Mouse (Mus musculus) frontal cortex, postnatal 14 days (tissue): ENCODE results near the gene Bloc1s2.

ENCODE experiments used
- DNase-seq, 2 experiments: peaks; one replicate each; pipeline ENCODE4 v3.0.0; 2022; ENCODE audit warnings: low spot score in 2 of 2

Bloc1s2 gene

DNA sequence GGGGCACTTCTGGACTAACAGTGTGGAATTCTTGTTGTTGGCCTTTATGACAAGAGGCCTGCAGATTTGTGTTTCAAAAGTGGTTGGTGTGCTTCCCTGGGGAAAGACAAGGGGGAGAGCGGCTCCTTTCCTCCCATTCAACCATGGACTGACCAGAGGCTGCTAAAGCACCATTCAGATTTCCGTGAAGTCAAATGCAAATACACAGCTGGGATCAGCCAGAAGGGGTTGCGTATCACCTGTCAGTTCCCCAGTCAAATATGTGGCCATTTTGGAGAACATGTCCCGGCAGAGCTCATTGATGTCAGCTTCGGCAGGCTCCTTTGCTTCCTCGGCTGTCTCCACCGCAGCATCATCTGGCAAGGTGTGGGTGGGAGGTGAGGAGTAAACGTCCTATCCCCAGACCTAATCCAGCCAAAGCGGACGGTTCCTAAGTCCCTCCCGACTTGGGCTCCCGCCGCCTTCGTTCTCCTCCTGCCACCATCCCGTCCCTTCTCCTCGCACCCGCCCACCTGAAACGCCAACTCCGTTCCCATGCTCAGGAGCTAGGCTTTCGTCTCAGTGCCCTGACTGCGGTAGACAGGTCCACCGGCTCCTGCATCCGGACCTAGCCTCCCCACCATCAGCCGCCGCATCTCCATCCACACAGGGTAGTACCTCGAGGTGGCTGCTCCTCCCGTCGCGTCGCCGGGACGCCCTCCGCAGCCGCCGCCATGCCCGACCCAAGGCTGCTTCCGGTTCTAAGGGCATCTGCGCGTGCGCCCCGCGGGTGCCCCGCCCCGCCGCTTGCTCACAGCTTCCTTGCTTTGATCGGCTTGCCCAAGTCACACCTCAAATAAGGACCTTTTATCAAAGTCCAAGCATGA, at the start of gene Bloc1s2:
Gene Bloc1s2, minus strand, starts transcription at position 745 of the 866 bp plus-strand sequence.
- peak; percentile 75 to 76 for DNase-seq

GRCm38 (mm10) chr19:44195138-44195537, 48.9 kb upstream of the Bloc1s2 start:
- DNase-seq: peak; percentile 20 to 69

DNA sequence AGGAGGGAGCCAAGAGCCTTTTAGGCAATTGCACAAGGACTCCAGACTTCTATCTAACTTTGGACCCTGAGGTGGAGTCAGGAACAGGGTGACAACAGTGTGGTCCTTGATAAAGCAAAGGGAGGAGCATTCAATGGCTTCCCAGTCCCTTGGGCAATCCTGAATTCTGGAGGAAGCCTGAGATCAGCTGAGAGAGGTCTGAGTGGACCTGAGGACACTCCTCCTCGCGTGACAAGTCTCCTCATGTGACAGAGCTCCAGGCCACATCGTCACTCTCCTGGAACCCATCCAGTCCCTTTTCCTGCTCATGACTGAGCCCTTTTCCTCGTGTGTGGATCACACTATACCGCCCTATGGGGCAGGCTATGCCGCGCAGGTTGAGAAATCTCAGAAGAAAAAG, 47.7 kb upstream of the Bloc1s2 start:
- DNase-seq: no peak

- no peak for DNase-seq
These were observed 46.1 kb upstream of the Bloc1s2 start, which contains the start of gene Pkd2l1 for GRCm38 (mm10) chr19:44192342-44192741. TSS of gene Pkd2l1 (minus strand) at chr19:44192442.

DNA sequence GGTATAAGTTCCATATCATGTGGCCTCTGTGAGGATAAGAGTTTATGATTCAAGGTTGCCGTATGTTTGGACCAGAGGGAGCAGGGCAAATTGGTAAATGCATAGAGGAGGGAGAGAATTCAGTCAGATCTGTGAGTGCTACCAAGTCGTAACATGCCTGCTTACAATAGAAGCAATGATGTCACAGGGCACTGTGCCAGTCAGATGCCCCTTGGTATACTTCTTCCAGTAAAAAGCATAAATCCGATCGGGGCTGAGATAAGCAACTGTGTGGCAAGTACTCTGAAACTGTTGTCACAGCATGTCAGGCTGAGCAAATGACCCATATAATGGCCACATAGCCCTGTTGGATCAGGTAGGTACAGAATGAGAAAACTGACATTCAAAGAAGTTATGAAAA, 42.8 kb upstream of the Bloc1s2 start:
- no peak for DNase-seq

DNA sequence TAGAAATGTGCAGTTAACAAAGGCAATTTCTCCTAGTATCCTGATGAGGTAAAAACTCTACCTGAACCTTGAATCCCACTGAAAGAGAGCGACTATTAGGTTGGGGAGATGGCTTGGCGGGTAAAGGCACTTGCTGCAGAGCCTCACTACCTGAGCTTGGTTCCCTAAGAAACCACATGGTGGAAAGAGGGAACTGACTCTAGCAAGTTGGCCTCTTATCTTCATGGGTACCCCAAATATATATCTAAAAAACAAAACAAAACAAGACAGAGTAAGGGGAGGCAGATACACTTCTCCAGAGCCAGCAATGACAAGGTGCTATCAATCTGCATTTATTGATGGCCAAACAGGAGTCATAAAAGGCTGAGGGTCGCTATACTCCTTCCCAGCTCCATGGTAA, 37.7 kb upstream of the Bloc1s2 start:
- no peak for DNase-seq

DNA sequence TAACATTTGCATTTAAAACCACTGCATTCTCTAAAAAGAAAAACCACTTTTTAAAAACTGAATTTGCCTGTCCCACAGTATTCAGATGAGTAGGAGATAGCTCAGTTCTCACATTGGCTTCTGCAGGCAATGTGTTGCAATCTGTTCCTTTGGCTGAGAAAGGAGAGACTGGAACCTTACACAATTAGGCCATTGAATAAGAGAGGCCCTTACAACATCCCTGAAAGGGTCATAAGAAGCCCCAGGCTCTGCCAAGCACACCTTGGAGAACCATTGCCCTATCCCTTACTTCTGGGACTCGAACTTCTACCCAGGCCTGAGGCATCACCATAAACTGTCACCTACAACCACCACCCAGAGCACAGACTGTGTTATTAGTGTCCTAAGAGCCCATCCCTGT, 34.3 kb upstream of the Bloc1s2 start:
- no peak for DNase-seq

- no peak for DNase-seq
These were observed 30.5 kb upstream of the Bloc1s2 start for GRCm38 (mm10) chr19:44176741-44177140.

- no peak for DNase-seq
These were observed 28.6 kb upstream of the Bloc1s2 start for GRCm38 (mm10) chr19:44174835-44175234.

GRCm38 (mm10) chr19:44161515-44161914, 15.3 kb upstream of the Bloc1s2 start:
- no peak for DNase-seq

DNA sequence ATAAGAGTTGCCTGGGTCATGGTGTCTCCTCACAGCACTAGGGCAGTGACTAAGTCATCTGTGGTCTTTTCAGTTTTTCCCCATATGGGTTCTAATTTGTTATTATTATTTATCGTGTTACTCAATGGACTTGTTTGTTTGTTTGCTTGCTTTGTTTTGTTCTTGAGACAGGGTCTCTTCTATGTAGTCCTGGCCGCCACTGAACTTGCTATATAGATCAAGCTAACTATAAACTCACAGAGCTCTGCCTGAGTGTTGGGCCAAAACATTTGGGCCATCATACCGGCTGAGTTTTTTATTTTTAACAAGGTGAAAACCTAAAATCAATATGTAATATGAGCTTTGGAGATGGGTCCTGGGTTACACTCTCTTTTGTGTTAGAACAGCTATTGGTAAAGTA, 13.1 kb upstream of the Bloc1s2 start:
- DNase-seq: no peak

GRCm38 (mm10) chr19:44157005-44157404, 10.8 kb upstream of the Bloc1s2 start:
- DNase-seq: no peak

GRCm38 (mm10) chr19:44153781-44154180, 7.5 kb upstream of the Bloc1s2 start:
- no peak for DNase-seq

DNA sequence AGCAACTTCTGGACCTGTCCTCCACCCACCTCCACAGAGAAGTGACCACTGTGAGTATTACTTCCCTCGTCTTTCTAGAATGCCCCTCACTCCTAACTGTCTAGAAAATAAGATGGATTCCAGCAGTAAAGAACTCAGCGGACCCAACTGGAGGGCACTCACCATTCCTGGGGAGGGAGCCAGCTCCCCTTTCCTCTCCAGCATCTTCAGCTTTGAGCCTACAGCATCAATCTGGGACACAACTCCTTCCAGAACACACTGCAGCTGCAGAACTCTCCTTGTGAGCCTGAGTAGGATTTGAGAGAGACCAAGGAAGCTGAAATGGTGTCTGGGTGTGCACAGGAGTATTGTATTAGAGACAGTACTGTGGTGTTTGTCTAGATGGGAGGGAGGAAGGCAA, 2.7 kb upstream of the Bloc1s2 start:
- DNase-seq: no peak

- no peak for DNase-seq
These were observed 2.1 kb upstream of the Bloc1s2 start for GRCm38 (mm10) chr19:44148345-44148744.

- no peak for DNase-seq
These were observed 705 bp upstream of the Bloc1s2 start for GRCm38 (mm10) chr19:44146951-44147350.

DNA sequence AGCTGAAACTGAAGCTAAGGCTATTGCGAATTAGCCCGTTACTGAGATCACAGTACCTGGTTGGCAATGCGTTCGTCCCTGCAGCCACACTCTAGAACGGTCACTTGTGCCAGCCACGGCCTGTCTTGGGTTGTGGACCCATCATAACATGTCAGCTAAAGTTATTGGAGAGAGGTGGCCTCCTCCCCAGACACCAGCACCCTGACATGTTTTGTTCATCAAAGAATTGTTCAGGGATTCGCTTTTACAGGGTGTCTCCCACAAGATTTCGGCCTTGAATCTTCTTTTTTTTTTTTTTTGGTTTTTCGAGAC, 278 bp upstream of the Bloc1s2 start:
- DNase-seq: no peak

GRCm38 (mm10) chr19:44144366-44144765, 1.9 kb downstream of the Bloc1s2 start:
- no peak for DNase-seq

GRCm38 (mm10) chr19:44135960-44136485, 10.2 kb downstream of the Bloc1s2 start:
- DNase-seq: no peak

DNA sequence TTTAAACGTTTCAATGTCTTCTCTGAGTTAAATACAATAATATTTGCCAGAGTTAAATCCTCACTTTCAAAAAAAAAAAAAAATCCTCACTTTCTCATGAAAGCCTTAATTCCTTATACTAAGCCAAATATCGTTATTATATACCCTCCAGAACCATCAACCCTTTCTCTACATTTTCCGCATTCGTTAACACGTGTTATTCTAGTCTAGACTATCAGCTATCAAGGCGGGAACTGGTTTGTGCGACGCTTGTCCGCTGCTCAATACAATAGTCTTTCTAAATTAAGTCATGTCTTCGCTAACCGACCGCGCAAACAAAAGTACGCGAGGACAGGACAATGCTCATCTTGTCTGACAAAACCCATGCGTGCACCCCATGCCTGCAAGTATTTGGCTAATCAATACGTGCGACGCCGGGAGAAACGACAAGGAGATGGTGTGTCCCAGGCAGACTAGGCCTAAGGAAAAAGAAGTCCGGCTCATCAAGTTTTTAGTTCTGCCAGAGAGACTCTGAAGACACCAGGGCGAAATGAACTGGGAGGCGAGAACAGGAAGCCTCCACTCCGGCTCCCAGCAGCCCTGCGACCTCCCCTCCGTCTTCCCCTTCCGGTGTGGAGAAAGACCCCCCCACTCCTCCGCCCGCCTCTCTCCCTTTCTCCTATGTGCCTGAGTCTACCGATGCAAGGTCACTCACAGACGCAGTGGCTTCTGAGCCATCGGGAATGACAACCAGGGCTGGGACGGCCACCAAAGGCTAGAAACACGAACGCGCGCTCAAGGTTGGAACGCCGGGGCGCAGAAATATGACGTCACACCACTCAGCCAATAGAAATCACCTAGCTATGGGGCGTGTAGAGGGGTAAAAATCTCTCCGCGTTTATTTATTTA, 10.9 kb downstream of the Bloc1s2 start, which contains the start of gene Cwf19l1:
Gene Cwf19l1, minus strand, starts transcription at position 805 of the 888 bp plus-strand sequence.
- peak; percentile 83 to 85 for DNase-seq

GRCm38 (mm10) chr19:44132917-44133316, 13.3 kb downstream of the Bloc1s2 start:
- no peak for DNase-seq

- no peak for DNase-seq
These were observed 17.7 kb downstream of the Bloc1s2 start for GRCm38 (mm10) chr19:44128560-44128959.
